Mouse (Mus musculus) frontal cortex, postnatal 25 days (tissue): ENCODE measurements around the gene Ntng1.

Source experiments
- DNase-seq, 2 experiments: peaks; one replicate each; pipeline ENCODE4 v3.0.0; 2022; ENCODE audit warnings: low spot score in 2 of 2

The Ntng1 gene

GRCm38 (mm10) chr3:110143206-110144061, at the start of gene Ntng1:
Gene Ntng1 (minus strand): TSS chr3:110144011.
- peak; percentile 15 to 16 for DNase-seq

- DNase-seq, result no peak
Measured at GRCm38 (mm10) chr3:110187401-110187948, 43.7 kb upstream of the Ntng1 start.

GRCm38 (mm10) chr3:110149089-110149488, 5.3 kb upstream of the Ntng1 start:
- DNase-seq, result no peak

GRCm38 (mm10) chr3:110144301-110145055, 667 bp upstream of the Ntng1 start:
- DNase-seq, result no peak

GRCm38 (mm10) chr3:110142314-110143205, 1.3 kb downstream of the Ntng1 start:
- DNase-seq, result peak; percentile 13 to 23

GRCm38 (mm10) chr3:110141351-110142302, 2.2 kb downstream of the Ntng1 start:
- peak; percentile 11 to 23 for DNase-seq

GRCm38 (mm10) chr3:110136115-110136514, 7.7 kb downstream of the Ntng1 start:
- DNase-seq, result no peak

GRCm38 (mm10) chr3:110133150-110133549, 10.7 kb downstream of the Ntng1 start:
- no peak for DNase-seq

- no peak for DNase-seq
Measured at GRCm38 (mm10) chr3:110132289-110132688, 11.5 kb downstream of the Ntng1 start.

GRCm38 (mm10) chr3:110131043-110131891, 12.5 kb downstream of the Ntng1 start:
- DNase-seq, result no peak

GRCm38 (mm10) chr3:110129607-110130006, 14.2 kb downstream of the Ntng1 start:
- DNase-seq, result no peak

- no peak for DNase-seq
Measured at GRCm38 (mm10) chr3:110105982-110106381, 37.8 kb downstream of the Ntng1 start.

- no peak for DNase-seq
Measured at GRCm38 (mm10) chr3:110094407-110094806, 49.4 kb downstream of the Ntng1 start.

GRCm38 (mm10) chr3:110094003-110094402, 49.8 kb downstream of the Ntng1 start:
- DNase-seq, result no peak

- DNase-seq, result no peak
Measured at GRCm38 (mm10) chr3:110092521-110092920, 51.3 kb downstream of the Ntng1 start.

- DNase-seq, result no peak
Measured at GRCm38 (mm10) chr3:110087189-110087588, 56.6 kb downstream of the Ntng1 start.

- DNase-seq, result no peak
Measured at GRCm38 (mm10) chr3:110085336-110085735, 58.5 kb downstream of the Ntng1 start.

GRCm38 (mm10) chr3:110064709-110065256, 79.0 kb downstream of the Ntng1 start:
- DNase-seq, result no peak

GRCm38 (mm10) chr3:110055915-110056314, 87.9 kb downstream of the Ntng1 start:
- DNase-seq, result peak in 1 of 2 experiments; percentile 9
